Mouse (Mus musculus) heart, postnatal 36 days (tissue): ENCODE data around the gene Gls. TPM values are rescaled to one million over a fixed set of nuclear protein-coding genes. Genes with fewer than 3 reads are reported as not detected.

ENCODE experiments used
- DNase-seq, 2 experiments: peaks; one replicate each; pipeline ENCODE4 v3.0.0; 2021 to 2022
- intact Hi-C: fragments of 180-260 bp; cut with DNase I; formaldehyde crosslinking; loops from one replicate; pipeline ENCODE4 v1.15.1; 2025
- total RNA-seq, 2 experiments: library from RNA; stranded (reverse); gene quantifications; 2 replicates each; pipeline ENCODE4 v1.2.3; 2021

Gls gene
- total RNA-seq, 2 experiments from 2014 or later = 78.2 to 109 TPM

DNA sequence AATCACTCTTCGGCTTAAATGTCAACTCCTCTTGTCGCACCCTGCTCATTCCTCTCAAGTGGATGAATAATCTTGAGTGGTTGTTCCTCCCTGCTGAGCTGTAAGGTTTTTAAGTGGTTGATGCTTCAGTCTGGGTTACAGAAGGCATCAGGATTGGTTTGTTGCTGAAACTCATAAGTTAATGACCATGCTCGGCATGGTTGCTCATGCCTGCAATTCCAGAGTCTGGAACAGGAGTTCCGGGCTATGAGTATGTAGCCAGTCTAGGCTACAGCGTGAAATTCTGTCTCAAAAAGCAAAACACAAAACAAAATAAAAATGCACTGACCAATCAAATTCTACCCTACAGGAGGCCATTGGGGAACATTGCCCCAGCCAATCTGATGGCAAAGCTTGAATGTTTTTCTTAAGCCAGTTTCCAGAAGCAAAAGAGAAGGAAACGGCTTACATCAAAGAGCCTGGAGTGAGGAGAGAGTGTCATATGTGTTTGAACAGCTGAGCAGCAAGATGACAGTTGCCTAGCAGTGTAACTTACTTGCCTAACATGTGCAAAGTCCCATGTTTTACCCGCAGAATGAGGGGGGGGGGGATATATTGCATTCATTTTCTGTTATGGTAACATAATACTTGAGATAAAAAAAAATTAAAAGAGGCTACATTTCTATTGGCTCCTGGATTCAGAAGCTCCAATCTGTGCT, 18.2 kb upstream of the Gls start:
- no peak for DNase-seq
- intact Hi-C loops = no loop called here

DNA sequence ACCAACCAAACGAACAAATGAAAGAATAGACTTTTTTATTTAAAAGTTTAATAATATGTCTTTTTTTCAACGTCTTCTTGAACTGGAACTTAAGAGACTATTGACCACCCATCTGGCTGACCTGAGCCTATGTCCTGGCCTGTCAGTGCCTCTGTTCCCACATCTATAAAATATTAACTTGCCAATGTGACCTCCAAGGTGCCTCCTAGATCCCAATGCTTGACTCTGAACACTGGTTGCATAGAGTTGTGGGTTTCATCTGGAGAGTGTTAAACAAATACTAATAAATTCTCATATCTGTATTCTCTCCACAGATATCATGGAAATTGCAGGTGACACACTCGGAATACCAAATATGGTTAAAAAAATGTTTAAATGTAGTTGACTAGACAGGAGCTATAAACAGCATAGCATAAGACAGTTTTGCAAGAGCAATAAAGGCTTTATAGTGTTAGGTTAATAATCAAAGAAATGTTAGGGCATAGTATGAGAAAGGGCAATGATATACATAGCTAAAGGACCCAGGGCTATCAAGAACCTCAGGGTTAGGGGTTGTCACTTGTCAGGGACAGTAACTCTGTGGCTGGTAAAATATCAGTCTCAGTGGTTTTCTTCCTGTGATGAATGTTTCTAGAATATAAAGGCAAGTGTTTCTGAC, 16.0 kb upstream of the Gls start:
- no peak for DNase-seq
- intact Hi-C loops = no loop called here

DNA sequence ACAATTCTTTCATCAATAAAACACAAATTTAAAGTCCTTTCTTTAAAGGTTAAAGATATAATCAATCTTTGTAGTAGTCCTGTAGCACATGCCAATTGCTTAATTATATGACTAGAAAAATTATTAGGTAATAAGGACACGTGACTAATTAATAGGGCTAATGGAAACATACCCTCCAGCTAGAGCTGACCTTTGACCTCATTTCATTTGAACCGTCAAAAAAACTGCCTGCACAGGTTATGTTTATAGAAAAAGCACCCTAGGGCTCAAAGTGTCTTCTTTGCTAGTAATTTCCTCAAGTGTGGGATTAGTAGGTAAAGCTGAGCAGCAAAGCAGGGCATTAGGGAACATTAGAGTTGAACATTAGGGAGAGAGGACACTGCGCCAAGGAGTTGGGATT, 9.2 kb upstream of the Gls start:
- intact Hi-C loops = no loop called here
- DNase-seq = no peak

DNA sequence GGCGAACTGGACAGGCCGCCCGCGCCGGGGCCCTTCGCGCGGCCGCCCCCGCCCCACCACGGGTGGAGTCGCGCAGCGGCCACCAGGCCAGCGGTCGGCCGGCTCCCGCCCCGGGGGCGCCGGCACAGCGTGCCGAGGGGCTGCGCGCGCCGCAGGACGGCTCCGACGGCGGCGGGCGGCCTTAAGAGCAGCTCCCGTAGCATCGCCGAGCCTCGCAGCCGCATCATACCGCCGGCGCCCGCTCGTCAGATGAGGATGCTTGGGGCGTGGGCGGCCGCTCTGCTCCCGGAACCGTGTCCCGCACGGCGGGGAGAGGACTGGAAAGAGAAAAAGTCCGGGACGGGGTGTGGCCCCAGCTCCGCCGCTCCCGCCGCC, 279 bp downstream of the Gls start:
- intact Hi-C loops = loop anchor here (2.0 to 10.0 kb wide), 5 partner anchors 65 to 758 kb away; partner anchors contain the start of genes Nabp1 and Stat1

DNA sequence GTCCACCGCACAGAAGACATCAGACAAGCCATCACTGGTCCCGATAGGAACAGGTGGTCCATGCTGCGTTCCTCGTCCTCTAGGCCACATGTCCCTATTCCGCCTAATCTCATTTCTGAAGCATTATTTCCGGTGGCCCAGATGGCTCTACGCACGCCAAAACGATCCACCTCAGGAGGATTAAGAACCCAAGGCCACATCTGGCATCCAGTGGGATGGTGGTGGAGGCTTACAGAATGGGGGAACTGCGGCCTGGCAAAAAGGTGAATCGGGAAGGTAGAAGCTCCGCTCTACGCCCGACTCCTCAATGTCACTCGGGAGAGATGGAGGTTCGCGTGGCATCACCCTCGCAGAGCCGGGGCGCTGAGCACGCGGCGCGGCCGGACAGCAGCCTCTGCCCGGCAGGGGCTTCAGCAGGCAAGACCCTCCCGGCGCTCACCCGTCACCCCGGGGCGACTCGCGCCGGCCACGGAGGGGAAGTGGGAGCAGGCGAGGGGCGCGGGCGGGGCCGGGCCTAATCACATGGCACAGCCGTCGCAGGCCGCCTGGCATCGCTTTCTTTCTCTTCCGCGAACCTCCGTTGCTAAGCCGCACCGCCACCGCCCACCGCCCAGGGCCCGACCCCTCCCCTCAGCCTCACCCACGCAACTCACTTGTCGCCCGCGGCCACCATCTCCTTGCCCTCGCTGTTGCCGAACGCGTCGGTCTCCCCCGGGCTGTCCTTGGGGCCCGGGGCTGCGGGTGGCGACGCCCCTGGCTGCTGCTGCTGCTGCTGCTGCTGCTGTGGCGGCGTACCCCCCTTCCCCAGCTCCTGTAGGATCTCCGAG, 880 bp downstream of the Gls start:
- intact Hi-C loops = loop anchor here (2.0 to 10.0 kb wide), 5 partner anchors 65 to 757 kb away; partner anchors contain the start of genes Nabp1 and Stat1
- peak; percentile 67 to 77 for DNase-seq

More for the DNA sequence above, 279 bp downstream of the Gls start:
- DNase-seq = no peak

DNA sequence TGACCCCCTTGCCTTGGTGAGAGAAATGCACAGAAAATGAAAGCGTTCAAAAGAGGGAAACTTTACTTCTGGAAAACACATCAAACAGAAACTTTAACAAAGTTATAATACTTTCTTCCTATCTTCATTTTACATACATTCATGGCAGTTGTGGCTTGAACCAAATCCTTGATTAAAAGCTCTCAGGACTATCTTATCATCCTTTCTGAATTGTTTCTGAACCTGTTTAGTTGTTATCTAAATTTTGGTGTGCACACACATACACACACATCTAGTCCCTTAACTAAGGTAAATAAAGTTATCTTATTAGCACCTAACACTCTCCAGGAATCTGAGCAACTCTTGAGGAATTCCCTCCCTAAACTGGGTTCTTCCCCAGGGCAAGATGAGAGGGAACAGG, 2.6 kb downstream of the Gls start:
- intact Hi-C loops = loop anchor here (5.0 to 10.0 kb wide), 3 partner anchors 63 to 756 kb away; partner anchors contain the start of gene Nabp1
- no peak for DNase-seq

DNA sequence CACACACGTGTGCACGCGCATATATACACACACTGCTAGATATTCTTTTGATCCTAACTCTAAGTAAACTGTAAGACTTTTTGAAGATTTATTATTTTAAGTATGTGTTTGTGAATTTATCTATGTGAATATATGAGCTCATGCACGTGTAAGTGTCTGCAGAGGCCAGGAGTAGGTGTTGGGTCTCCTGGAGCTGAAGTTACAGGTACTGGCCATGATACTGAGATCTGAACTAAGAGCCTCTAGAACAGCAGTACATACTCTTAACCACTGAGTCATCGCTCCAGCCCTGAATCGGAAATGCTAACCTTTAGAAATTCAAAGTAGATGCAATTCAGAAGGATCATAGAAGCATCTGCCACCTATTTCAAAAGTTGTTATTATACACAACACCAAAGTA, 4.9 kb downstream of the Gls start:
- no peak for DNase-seq
- intact Hi-C loops = no loop called here

DNA sequence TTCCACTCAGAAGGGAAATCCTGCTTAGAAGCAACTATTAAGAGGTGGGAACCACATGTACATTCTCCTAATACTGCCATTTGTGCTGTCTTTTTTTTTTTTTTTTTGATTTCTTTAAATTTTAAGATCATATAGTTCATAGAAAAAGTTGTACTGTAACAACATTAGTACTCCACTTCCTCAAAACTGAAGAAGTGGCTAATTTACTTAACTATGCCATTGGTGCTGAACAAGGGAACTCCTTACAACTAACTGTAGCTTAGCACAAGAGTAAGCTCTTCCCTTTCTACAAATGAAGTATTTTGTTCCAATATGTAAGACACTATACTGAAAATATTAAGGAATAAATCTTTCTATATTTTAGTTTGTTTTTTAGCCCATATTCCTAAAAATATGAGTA, 6.6 kb downstream of the Gls start:
- DNase-seq = no peak
- intact Hi-C loops = no loop called here

DNA sequence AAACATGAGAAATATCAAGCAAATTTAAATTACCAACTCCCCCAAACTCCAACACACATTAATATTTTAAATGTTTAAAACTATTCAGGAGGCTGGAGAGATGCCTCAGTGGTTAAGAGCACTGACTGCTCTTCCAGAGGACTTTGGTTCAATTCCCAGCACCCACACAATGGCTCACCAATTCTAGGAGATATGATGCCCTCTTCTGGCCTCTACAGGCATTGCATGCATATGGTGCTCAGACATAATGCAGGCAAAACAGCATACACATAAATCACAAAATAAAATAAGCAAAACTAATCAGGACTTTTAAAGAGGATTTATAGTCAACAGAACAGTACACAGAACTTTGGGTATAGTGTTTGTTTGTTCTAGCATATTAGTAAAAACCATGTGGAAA, 16.3 kb downstream of the Gls start:
- DNase-seq = no peak

DNA sequence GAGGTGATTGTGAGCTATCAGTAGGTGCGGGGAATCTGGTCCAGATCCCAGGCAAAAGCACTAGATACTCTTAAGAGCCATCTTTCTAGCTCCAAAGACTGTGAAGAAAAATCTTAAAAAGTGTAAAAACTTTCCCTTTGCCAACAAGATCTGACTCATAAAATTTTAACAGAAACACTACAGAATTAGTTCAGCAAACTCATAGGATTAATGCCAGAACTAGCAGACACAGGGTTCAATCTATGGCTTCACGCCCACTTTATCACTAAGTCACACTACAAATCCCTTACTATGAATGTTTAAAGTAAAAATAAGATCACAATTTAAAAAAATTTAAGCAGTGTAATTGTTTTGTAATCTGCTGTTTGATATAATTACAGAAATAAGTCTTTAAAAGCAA, 50.0 kb downstream of the Gls start:
- DNase-seq = no peak
- intact Hi-C loops = no loop called here

More for the DNA sequence above, 16.3 kb downstream of the Gls start:
- intact Hi-C loops = no loop called here

DNA sequence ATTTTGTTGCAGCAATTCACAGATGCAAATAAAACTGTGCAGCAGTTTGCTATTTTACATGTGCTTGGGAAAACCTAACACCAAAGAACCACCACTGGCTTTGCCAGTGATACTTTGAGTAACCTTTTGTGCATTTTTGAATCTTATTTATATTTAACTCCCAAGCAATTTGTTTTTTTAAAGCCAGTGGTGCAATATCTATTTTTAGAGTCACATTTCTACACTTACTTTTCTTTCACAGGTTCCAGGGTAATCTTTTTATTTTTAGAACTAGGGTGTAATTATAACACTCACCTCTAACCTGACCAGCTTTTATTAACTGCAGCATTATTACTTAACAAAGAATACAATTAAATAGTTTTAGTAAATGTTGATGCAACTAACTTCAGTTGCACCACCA, 51.0 kb downstream of the Gls start:
- no peak for DNase-seq
- intact Hi-C loops = no loop called here

DNA sequence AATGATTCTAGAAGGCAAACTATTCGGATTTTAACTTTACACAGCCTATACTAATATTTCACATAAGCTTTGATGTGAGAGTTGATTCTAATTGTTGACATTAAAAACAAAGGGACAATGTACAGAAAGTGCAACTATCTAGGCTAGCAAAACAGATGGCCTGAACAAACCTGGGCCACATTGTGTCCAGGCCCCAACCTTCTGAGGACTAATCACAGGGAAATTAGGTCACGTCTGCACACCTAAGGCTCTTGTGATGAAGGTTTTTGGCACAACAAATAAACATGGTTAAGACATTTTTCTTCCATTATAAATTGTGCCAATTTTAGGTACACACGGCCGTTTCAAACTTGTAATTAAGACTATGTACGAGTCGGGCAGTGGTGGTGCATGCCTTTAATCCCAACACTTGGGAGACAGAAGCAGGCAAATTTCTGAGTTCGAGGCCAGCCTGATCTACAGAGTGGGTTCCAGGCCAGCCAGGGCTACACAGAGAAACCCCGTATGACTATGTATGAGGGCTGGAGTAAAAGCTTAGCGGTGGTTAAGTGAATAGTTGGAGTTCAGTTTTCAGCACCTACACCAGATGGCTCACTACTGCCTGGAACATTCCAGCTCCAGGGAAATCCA, 53.0 kb downstream of the Gls start:
- intact Hi-C loops = no loop called here
- DNase-seq = no peak

DNA sequence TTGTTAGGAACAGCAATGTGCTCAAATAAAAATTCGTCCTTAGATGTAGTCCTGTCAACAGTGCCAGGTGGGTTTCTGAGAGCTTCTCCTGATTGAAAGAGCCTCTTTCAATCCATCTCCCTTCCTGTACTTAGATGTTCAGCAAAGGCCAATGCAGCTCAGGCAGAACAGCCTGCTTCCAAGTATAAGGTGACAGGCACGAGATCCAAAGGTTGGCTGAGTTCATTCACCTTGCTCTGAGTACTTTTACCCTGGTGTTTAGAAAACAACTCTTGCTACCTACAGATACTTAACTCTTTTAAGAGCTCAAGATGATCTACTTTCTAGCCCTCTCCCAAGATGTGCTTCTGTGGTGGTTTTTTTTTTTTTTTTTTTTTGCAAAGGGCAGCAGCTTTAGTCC, 56.0 kb downstream of the Gls start:
- intact Hi-C loops = no loop called here
- DNase-seq = no peak

DNA sequence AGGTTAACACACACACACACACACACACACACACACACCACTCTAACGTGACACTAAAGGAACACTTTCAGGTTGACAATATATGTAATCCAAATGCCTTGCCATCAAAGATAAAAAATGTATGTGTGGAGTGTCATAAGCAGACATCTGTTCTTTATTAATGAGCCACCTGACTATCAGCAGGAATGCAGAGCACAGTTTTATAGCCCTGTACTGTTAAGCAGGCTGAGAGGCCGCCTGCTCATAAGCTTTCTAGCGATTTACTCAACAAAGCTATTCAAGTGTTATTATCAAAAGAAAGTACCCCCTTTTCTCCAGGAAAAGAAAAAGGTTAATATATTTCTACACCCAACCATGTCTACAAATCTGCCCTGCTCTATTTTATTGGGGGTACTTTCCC, 57.0 kb downstream of the Gls start:
- DNase-seq = no peak
- intact Hi-C loops = no loop called here

DNA sequence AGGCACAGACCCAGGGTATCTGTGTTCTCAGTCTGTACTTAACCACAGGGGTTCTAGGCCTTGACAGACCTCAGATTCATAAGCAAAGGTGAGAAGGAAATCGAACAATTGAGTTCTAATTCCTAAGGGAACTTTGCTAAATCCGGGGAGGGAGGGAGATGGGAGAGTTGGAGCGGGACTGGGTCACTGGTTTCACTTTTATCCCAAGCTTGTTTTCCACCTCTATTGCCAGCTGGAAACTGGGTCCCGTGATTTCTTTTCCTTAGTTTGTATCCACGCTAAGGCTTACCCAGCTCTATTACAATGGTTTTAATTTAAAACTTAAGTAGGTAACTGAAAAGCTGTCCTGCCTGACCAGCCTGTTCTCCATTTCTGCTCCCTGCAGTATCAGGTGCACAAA, 57.7 kb downstream of the Gls start:
- intact Hi-C loops = no loop called here

DNA sequence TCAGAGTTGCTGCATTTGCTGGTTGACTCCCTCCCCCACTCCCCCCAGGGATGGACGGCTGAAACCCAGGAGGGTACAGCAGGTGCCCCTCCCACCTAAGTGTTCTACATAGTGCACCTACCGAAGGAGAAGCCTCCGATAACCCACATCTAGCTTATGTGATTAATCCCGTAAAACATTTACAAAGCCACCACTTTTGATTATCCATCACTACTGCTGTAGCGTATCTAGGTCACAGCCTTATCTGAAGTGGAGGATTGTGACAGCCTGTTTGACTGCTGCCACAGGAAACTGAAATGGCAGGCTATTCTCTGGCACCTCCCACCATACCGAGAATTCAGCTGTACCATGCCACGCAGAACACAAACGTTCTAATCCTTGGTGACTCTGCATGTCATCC, 61.8 kb downstream of the Gls start:
- intact Hi-C loops = no loop called here
- no peak for DNase-seq

More for the DNA sequence above, 57.7 kb downstream of the Gls start:
- DNase-seq = no peak

DNA sequence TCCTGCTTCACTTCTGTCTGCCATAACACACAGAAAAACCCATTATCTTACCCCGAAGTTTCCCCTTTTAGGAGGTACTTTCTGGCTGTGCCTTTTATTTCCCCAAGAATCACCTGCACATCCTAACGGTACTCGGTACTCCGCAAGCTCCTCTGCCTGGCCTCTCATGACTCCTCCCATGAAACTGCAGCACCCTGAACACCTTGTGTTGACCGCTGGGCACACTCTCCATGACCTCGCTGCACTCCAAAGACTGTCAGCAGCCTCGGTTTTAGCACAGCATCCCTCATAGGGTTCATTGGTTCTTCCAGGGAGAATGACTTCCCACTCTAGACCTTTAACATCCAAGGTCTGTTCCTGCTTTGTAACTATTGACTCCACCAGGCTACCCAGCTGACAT, 62.3 kb downstream of the Gls start:
- DNase-seq = no peak
- intact Hi-C loops = no loop called here

DNA sequence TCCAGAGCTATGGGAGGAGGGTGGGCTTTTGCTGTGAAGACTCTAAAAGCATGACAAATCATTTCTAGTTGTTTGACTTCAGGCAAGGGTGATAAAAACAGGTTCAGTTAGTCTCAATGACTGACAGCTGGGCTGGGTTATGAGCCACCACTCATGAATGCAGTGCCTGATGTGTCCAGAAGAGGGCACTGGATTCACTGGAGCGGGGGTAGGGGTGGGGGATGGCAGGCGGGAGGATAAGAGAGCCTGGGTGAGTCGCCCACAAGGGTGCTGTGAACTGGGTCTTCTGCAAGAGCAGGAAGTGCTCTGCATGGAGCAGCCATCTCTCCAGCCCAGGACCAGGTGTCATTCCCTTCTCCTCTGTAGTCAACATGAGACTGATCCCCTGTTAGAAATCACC, 63.0 kb downstream of the Gls start:
- peak in 1 of 2 experiments; percentile 58 for DNase-seq
- intact Hi-C loops = no loop called here

DNA sequence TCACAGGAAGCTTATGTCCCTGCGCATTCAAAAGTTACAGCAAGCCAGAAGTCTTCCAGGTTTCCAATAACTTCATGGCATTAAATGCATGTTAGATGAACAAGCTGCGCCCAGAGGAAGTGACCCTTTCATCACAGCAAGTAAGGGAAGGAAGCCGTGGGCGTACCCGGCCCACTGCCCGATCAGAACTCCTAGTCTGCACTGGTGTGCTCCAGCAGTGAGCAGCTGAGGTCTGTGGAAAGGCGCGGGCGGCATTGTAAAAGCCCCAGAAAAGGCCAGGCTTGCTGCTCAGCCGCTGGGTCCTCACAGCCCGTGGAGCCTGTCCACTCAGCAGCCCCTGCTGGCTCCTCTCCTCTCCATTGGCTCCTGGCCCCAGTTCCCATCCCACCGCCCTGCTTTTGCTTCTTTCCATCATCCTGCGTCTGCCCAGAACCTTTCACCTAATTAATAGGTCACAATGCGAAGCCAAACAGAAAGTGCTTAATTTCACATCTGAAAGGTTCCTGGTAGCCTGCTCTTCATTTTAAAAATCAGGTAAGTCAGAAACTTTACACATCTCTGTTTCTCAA, 66.3 kb downstream of the Gls start:
- intact Hi-C loops = loop anchor here (5.0 kb wide), 1 partner anchor 66 kb away; the partner anchor contains the start of gene Gls
- DNase-seq = peak in 1 of 2 experiments; percentile 28

DNA sequence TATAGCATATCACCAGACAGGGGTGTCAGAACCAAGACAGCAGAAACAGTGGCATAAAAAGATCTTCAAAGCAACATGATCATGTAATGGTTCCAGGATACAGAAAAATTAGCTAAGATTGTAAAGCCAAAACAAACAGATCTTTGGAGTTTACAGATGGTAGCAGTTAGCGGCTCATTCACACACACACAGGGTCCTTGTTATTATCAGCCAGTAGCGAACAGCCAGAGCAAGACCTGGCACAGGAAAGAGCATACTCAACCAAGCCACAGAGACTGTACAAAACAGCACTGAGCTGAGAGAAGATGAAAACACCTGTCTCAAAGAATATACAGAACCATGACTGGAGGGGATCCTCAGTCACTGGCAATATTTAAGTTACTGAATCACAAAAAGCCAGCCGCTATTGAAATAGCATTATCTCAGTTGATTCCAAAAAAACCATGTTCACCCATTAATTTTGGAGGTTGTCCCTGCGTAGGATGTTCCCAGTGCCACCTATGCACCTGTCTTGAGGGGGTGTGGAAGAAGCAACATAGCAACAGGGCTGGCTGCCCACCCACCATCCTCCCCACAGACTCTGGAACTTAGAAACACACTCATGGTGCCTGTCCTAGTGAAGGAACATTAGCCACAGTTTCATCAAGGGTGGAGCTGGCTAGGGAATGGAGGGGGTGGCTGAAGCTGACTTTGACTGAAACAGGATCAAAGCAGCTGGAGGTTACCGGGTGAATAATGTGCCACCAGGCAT, 69.2 kb downstream of the Gls start:
- intact Hi-C loops = no loop called here
- DNase-seq = no peak
